Mouse (Mus musculus) kidney, postnatal 0 days (tissue): ENCODE measurements around the gene Bcat1. TPM values are rescaled to one million over a fixed set of nuclear protein-coding genes. Genes with fewer than 3 reads are reported as not detected.
A peak's percentile ranks its signal among the peaks of the same experiment; 100 is the strongest.

Experiments
- ATAC-seq: fragments of 200-750 bp; cut with Nextera tagmentation; replicated peaks from 2 replicates; pipeline ENCODE4 v1.8.0; 2017; ENCODE audit warnings: low read depth, moderate number of reproducible peaks, moderate TSS enrichment, moderate library complexity; ENCODE audit not compliant: low FRiP score
- DNase-seq: peaks from one replicate; pipeline ENCODE4 v3.0.0-alpha.2; 2016; ENCODE audit warnings: low spot score
- H3K27ac ChIP-seq: fragments of 300-500 bp; sonication (generic); 2 replicates; pipeline ENCODE4 v1.5.1; 2014; ENCODE audit warnings: mild to moderate bottlenecking
- H3K27me3 ChIP-seq: fragments of 300-500 bp; sonication (generic); 2 replicates; pipeline ENCODE4 v1.6.1; 2014; ENCODE audit warnings: low read length, mixed read lengths; ENCODE audit not compliant: insufficient read depth
- H3K36me3 ChIP-seq: fragments of 300-500 bp; sonication (generic); 2 replicates; pipeline ENCODE4 v1.6.1; 2014; ENCODE audit warnings: low read length, mixed read lengths; ENCODE audit not compliant: insufficient read depth
- H3K4me1 ChIP-seq: fragments of 300-500 bp; sonication (generic); replicated peaks from 2 replicates; pipeline ENCODE4 v1.6.1; 2014; ENCODE audit warnings: antibody characterized with exemption, low read length, mixed read lengths; ENCODE audit not compliant: insufficient read depth
- H3K4me2 ChIP-seq: fragments of 300-500 bp; sonication (generic); 2 replicates; pipeline ENCODE4 v1.6.1; 2014; ENCODE audit warnings: mild to moderate bottlenecking, low read length, moderate library complexity, mixed read lengths
- H3K4me3 ChIP-seq: fragments of 300-500 bp; sonication (generic); replicated peaks from 2 replicates; pipeline ENCODE4 v1.5.1; 2014; ENCODE audit warnings: low read depth, low read length
- H3K9ac ChIP-seq: fragments of 300-500 bp; sonication (generic); 2 replicates; pipeline ENCODE4 v1.6.1; 2014; ENCODE audit warnings: low read depth, low read length
- H3K9me3 ChIP-seq: fragments of 300-500 bp; sonication (generic); replicated peaks from 2 replicates; pipeline ENCODE4 v1.6.1; 2016; ENCODE audit warnings: low read length, inconsistent platforms, mixed read lengths
- CTCF ChIP-seq: IDR thresholded peaks from 2 replicates; pipeline ENCODE4 v1.5.1; 2016; ENCODE audit warnings: antibody characterized with exemption, low read depth, mild to moderate bottlenecking, moderate library complexity
- WGBS: fragments of 180-500 bp; shearing (Covaris S2); extraction: QIAGEN DNeasy Blood & Tissue Kit; methylation state at CpG from one replicate; pipeline ENCODE4 v1.1.7; 2014; 5-methylcytosine and 5-hydroxymethylcytosine counted together
- polyA plus RNA-seq: library from polyadenylated mRNA; unstranded; fragments of >200 nt; fragmentation: Nextera tagmentation; extraction: Ambion mirVana; gene quantifications from 2 replicates; pipeline ENCODE4 v1.2.1, GENCODE M21; 2015

Gene Bcat1
- polyA plus RNA-seq, 1 experiment from 2014 or later, result 5.8 TPM

DNA sequence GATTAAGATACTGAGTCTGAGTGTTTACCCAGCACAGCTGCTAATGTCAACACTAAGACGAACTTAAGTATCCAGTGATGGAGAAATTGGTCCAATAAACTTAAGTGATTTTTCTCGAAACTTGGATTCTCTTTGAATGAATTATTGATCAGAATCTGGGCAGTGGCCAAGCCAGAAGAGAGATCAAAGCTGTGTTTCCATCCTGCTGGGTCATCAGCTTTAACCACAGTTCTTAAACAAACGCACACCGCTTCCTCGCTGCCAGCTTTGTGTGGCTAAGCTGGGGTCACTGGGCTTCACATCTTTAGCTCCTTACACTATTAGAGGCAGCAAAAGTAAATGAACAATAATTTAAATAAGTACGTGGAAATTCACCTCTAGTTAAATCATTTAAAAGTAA, 108.4 kb downstream of the Bcat1 start:
- DNase-seq (no peak), ATAC-seq (no peak)
- Histone ChIP-seq H3K4me1 (no peaks in the 10 kb centered on the region), H3K4me2 (no peak overlapping the region), H3K9me3 (no peaks in the 10 kb centered on the region), H3K27ac (no peak overlapping the region), H3K36me3 (no peaks in the 10 kb centered on the region), H3K9ac (no peak overlapping the region), H3K27me3 (no peaks in the 10 kb centered on the region), H3K4me3 (no peak overlapping the region)
- WGBS, result 51% methylated on average over 6 of the region's 6 CpGs
- no peak for TF ChIP-seq CTCF

DNA sequence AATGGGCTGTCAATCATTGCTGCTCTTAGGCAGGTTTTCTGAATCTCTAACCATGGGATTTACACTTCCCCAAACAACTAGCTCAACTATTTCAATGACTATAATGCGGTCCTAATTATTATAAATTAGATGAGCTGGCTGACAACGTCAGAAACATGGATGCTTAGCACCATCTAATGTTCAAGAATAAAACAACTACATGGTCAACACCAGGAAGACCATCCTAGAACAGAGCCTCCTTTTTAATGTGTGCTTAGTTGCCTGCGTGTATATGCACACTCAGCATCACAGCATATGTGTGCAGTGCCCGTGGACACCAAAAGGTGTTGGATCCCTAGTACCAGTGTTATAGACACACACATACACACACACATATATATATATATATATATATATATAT, 111.8 kb downstream of the Bcat1 start:
- no peak for ATAC-seq
- DNase-seq, result peak; percentile 53

DNA sequence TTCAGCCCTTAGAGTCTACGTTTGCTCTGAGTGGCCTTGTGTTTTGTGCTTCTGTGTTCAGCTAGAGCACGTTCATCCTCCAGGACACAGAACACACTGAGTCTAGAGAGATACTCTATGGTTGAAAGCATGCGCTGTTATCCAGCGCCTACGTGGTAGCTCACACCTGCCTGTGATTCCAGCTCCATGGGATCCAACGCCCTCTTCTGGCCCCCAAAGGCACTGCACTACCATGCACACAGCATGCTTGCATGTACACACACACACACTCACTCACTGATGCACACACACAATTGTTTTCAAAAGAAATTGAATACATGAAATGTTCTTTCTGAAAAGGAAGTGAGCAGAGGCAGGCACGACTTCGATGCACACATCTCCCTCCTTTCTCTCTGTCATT, 112.8 kb downstream of the Bcat1 start:
- 85% methylated on average over 8 of the region's 8 CpGs for WGBS
- no peaks in the 10 kb centered on the region for H3K36me3 ChIP-seq
- H3K4me3 ChIP-seq, result no peak overlapping the region
- DNase-seq, result no peak
- H3K4me1 ChIP-seq, result no peaks in the 10 kb centered on the region
- no peaks in the 10 kb centered on the region for H3K9me3 ChIP-seq
- H3K4me2 ChIP-seq, result no peak overlapping the region
- TF ChIP-seq CTCF, result no peak; the same call in 1 of the 2 replicates
- no peaks in the 10 kb centered on the region for H3K27me3 ChIP-seq
- H3K9ac ChIP-seq, result no peak overlapping the region
- ATAC-seq, result no peak
- no peak overlapping the region for H3K27ac ChIP-seq

More for the DNA sequence above, 111.8 kb downstream of the Bcat1 start:
- peak; percentile 61 for TF ChIP-seq CTCF
- no peak overlapping the region for H3K27ac ChIP-seq
- H3K9ac ChIP-seq, result no peak overlapping the region
- no peaks in the 10 kb centered on the region for H3K4me1 ChIP-seq
- no peak overlapping the region for H3K4me2 ChIP-seq
- no peaks in the 10 kb centered on the region for H3K27me3 ChIP-seq
- H3K9me3 ChIP-seq, result no peaks in the 10 kb centered on the region
- WGBS, result 74% methylated on average over 4 of the region's 4 CpGs
- H3K4me3 ChIP-seq, result no peak overlapping the region
- H3K36me3 ChIP-seq, result no peaks in the 10 kb centered on the region

DNA sequence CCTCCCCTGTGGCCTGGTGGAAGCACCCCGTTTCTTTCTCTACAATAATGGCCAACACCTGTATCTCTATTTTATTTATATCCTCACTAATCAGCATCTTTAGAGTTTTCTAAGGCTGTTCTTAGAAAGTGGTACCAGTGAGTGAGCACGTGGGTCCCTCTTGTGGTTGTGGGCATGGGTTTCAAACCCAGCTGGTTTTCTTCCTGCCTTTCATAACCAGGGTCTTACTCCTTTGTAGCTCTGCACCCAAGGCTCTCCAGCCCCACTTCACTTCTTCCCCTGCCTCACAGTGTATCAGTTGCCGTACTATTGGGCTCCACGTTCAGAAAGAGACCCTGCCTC, 114.0 kb downstream of the Bcat1 start:
- Histone ChIP-seq H3K27ac (no peak overlapping the region), H3K9me3 (no peaks in the 10 kb centered on the region), H3K4me2 (0 out of 2 replicates have a peak overlapping the region, but pooled peaks have one; percentile 10), H3K4me1 (no peaks in the 10 kb centered on the region), H3K27me3 (no peaks in the 10 kb centered on the region), H3K36me3 (no peaks in the 10 kb centered on the region), H3K9ac (no peak overlapping the region), H3K4me3 (no peak overlapping the region)
- ATAC-seq (no peak), DNase-seq (no peak)
- WGBS, result 56% methylated on average over 4 of the region's 4 CpGs
- TF ChIP-seq CTCF, result peak; percentile 54

DNA sequence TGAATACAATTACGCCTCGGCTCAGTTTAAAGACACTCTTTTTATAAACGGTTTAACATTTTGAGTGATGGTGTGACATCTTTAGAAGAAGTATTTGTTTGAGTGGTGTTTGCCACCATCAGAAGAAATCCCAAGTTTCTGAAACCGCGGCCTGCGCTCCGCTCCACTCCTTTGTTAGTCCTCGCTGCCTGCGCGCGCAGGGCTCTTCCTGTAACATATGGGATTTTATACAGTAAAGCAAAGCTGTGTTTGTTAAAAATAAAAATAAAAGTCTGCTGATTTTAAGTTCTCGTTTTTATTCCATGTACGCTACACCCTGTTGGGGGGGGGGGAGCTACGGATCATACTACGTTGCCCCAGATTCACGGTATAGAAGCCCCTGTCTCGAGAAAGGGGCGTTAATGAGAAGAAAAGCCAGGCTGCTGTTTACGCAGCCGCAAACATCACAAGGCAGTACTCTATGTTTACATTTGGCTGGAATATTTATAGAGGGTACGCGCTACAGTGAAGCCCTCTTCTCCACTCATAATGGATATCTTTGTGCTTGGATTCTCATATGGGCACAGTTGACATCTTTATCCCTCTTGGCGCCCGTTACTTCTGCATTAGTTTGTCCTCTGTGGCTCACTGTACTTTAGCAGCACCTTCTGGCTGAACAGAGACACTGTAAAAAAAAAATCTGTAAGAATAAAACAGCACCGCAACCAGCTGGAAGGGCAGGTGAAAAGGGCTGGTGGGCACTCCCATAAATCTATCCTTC, 114.6 kb downstream of the Bcat1 start:
- Histone ChIP-seq H3K27me3 (no peaks in the 10 kb centered on the region), H3K27ac (no peak overlapping the region), H3K4me3 (no peak overlapping the region), H3K9me3 (no peaks in the 10 kb centered on the region), H3K9ac (no peak overlapping the region), H3K36me3 (no peaks in the 10 kb centered on the region), H3K4me1 (no peaks in the 10 kb centered on the region), H3K4me2 (peak overlapping the region; percentile 10; the same call in 1 of the 2 replicates)
- ATAC-seq, result no peak
- DNase-seq, result peak; percentile 77
- TF ChIP-seq CTCF, result peak; percentile 65
- 68% methylated on average over 25 of the region's 25 CpGs for WGBS

DNA sequence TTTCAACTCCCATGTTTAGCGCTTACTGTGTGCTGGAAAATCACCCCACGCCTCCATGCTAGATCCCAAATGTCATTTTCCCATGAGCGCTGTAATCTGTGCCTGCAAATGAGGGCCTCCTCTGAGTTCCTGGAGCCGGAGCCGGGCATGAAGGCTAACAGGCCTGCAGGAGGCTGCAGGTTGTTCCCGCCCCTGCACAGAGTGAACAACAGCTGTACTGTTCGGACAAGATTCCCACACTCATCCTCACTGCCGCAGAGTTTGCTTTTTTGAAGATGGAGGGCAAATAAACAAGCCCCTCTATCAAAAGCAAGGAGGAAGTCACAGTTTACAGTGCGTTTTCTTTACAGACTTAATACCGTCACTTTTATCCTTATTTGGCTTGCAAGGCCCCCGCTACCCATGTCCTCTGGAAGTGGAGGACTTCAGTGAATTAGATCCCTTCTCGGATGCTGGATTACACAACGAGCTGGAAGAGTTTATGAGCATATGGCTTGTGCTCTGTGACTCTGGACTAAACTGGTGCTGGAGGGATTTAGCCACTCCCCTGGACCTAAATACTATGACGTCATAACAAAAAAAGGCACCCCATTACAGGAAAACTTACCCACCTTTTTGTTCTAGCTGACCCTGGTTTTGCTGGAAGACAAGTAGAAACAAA, 120.0 kb downstream of the Bcat1 start:
- no peak for DNase-seq
- no peak for ATAC-seq
- Histone ChIP-seq H3K27ac (no peak overlapping the region), H3K36me3 (no peaks in the 10 kb centered on the region), H3K9me3 (no peaks in the 10 kb centered on the region), H3K4me2 (no peak overlapping the region), H3K9ac (no peak overlapping the region), H3K4me3 (no peak overlapping the region), H3K27me3 (no peaks in the 10 kb centered on the region), H3K4me1 (no peaks in the 10 kb centered on the region)
- TF ChIP-seq CTCF, result no peak
- 64% methylated on average over 14 of the region's 14 CpGs for WGBS
